9 mouse cellular contexts compared by ENCODE assay signal in genomic region chr11:18874278-18875000, GRCm38 (mm10).
DNase-seq lines count a peak whose midpoint lies in the region; ATAC-seq lines count a peak whose summit lies in the region.
"Had no signal": no experiment of that assay in that cellular context is flagged by ENCODE, and none has a peak within 500 bp of the region (broad histone marks: within the 10 kb centered on the region; RNA-seq: fewer than 3 reads in every experiment).

No protein-coding gene starts in this region.

- no peaks in the 10 kb centered on the region for H3K9me3 ChIP-seq in forebrain, embryonic 11.5 days (ENCODE audit: control insufficient read depth, low read length)
- H3K9me3 ChIP-seq in forebrain, embryonic 14.5 days (replicated peaks; ENCODE audit: control insufficient read depth, low read length) = no peaks in the 10 kb centered on the region
- no peaks in the 10 kb centered on the region for H3K9me3 ChIP-seq in limb, embryonic 12.5 days
- no peaks in the 10 kb centered on the region for H3K9me3 ChIP-seq in stomach, embryonic 15.5 days

- peak overlapping the region; percentile 24; the same call in 1 of the 2 replicates for H3K4me2 ChIP-seq in forebrain, embryonic 11.5 days (ENCODE audit: low read depth, low read length, severe bottlenecking)
- H3K4me2 ChIP-seq in forebrain, embryonic 14.5 days (ENCODE audit: low read length) = no peak overlapping the region
- peak overlapping the region; percentile 36 for H3K4me2 ChIP-seq in limb, embryonic 12.5 days
- peak overlapping the region; percentile 86 for H3K4me2 ChIP-seq in stomach, embryonic 15.5 days

- no peak for DNase-seq in forebrain, embryonic 11.5 days (ENCODE audit: low spot score)
- DNase-seq in forebrain, embryonic 14.5 days (ENCODE audit: low spot score) = no peak
- DNase-seq in 3T3-L1 (ENCODE audit: low read depth, low spot score) = peak; percentile 70
- peak; percentile 81 for DNase-seq in embryo, embryonic 9.5 days (ENCODE audit: extremely low spot score)
- DNase-seq in frontal cortex, adult 2 months (ENCODE audit: extremely low spot score in 1 of 2, low spot score in 1 of 2) = no peak
- DNase-seq in right cerebral cortex, adult 18-20 months = no peak

- peaks cover 18% of the 10 kb centered on the region; the same call in 1 of the 2 replicates for H3K4me1 ChIP-seq in forebrain, embryonic 11.5 days (replicated peaks; ENCODE audit: control insufficient read depth, insufficient read depth, low read length)
- peaks cover 6% of the 10 kb centered on the region for H3K4me1 ChIP-seq in forebrain, embryonic 14.5 days (ENCODE audit: control insufficient read depth, insufficient read depth, low read length)
- peaks cover 33% of the 10 kb centered on the region for H3K4me1 ChIP-seq in limb, embryonic 12.5 days (replicated peaks)
- H3K4me1 ChIP-seq in stomach, embryonic 15.5 days = 0 out of 2 replicates have a peak, but pooled peaks cover 13% of the 10 kb centered on the region

- peaks cover 43% of the 10 kb centered on the region for H3K27me3 ChIP-seq in forebrain, embryonic 11.5 days (ENCODE audit: control insufficient read depth, insufficient read depth, low read length)
- H3K27me3 ChIP-seq in forebrain, embryonic 14.5 days (replicated peaks; ENCODE audit: control insufficient read depth, insufficient read depth, low read length) = peaks cover 51% of the 10 kb centered on the region
- H3K27me3 ChIP-seq in limb, embryonic 12.5 days = peaks cover 72% of the 10 kb centered on the region
- no peaks in the 10 kb centered on the region for H3K27me3 ChIP-seq in stomach, embryonic 15.5 days (replicated peaks)

- H3K4me3 ChIP-seq in forebrain, embryonic 11.5 days (ENCODE audit: low read depth, low read length) = no peak overlapping the region
- H3K4me3 ChIP-seq in forebrain, embryonic 14.5 days (ENCODE audit: low read depth, low read length) = no peak overlapping the region
- peak overlapping the region; percentile 13; the same call in 1 of the 2 replicates for H3K4me3 ChIP-seq in limb, embryonic 12.5 days (replicated peaks)
- H3K4me3 ChIP-seq in stomach, embryonic 15.5 days (replicated peaks) = peak overlapping the region; percentile 47
- H3K4me3 ChIP-seq: erythroblast, embryonic 14.5 days had no signal

- under 1% methylated on average over 18 of the region's 18 CpGs for WGBS in forebrain, embryonic 11.5 days
- under 1% methylated on average over 18 of the region's 18 CpGs for WGBS in forebrain, embryonic 14.5 days
- WGBS in limb, embryonic 12.5 days = 1% methylated on average over 18 of the region's 18 CpGs
- WGBS in stomach, embryonic 15.5 days = 6% methylated on average over 18 of the region's 18 CpGs

- no peak overlapping the region for H3K27ac ChIP-seq in forebrain, embryonic 11.5 days (ENCODE audit: low read depth, low read length)
- no peak overlapping the region for H3K27ac ChIP-seq in forebrain, embryonic 14.5 days (ENCODE audit: low read depth, low read length)
- no peak overlapping the region for H3K27ac ChIP-seq in limb, embryonic 12.5 days
- H3K27ac ChIP-seq in stomach, embryonic 15.5 days = peak overlapping the region; percentile 89

- no peaks in the 10 kb centered on the region for H3K36me3 ChIP-seq in forebrain, embryonic 11.5 days (ENCODE audit: control insufficient read depth, insufficient read depth, low read length)
- no peaks in the 10 kb centered on the region for H3K36me3 ChIP-seq in forebrain, embryonic 14.5 days (ENCODE audit: control insufficient read depth, insufficient read depth, low read length)
- H3K36me3 ChIP-seq in limb, embryonic 12.5 days = no peaks in the 10 kb centered on the region
- no peaks in the 10 kb centered on the region for H3K36me3 ChIP-seq in stomach, embryonic 15.5 days

- no peak overlapping the region for H3K9ac ChIP-seq in forebrain, embryonic 11.5 days (ENCODE audit: low read length)
- no peak overlapping the region for H3K9ac ChIP-seq in forebrain, embryonic 14.5 days (ENCODE audit: low read length)
- H3K9ac ChIP-seq in limb, embryonic 12.5 days (replicated peaks) = no peak overlapping the region
- H3K9ac ChIP-seq in stomach, embryonic 15.5 days = peak overlapping the region; percentile 9; the same call in 1 of the 2 replicates

- no peak for ATAC-seq in forebrain, embryonic 11.5 days (replicated peaks; ENCODE audit: low FRiP score)
- no peak for ATAC-seq in forebrain, embryonic 14.5 days
- no peak for ATAC-seq in limb, embryonic 12.5 days (ENCODE audit: insufficient number of reproducible peaks, insufficient read depth, low FRiP score, low TSS enrichment, low read depth)
- no peak for ATAC-seq in stomach, embryonic 15.5 days (ENCODE audit: insufficient read depth, low FRiP score, low read depth)

Comparison
In these comparisons a context has a peak if more than half of its experiments do, and no peak if none do; other contexts are left out.
1. DNase-seq: peak in 3T3-L1 (single experiment) and embryo, embryonic 9.5 days (single experiment); none in forebrain, embryonic 11.5 days (single experiment), forebrain, embryonic 14.5 days (single experiment), frontal cortex, adult 2 months (0 of 2) and right cerebral cortex, adult 18-20 months (single experiment).
2. H3K4me3 ChIP-seq: peak in limb, embryonic 12.5 days (single experiment) and stomach, embryonic 15.5 days (single experiment); none in forebrain, embryonic 11.5 days (single experiment) and forebrain, embryonic 14.5 days (single experiment).